Mouse (Mus musculus) heart, postnatal 0 days (tissue): Measurements from ENCODE around the gene Zbtb38. TPM values are rescaled to one million over a fixed set of nuclear protein-coding genes. Genes with fewer than 3 reads are reported as not detected.

Experiments
- ATAC-seq: fragments of 200-750 bp; cut with Nextera tagmentation; 2 replicates; pipeline ENCODE4 v1.8.0; 2017; ENCODE audit warnings: low read depth, moderate number of reproducible peaks, moderate library complexity; ENCODE audit not compliant: insufficient read depth
- DNase-seq: peaks from one replicate; pipeline ENCODE4 v3.0.0-alpha.2; 2016; ENCODE audit warnings: low spot score
- H3K27ac ChIP-seq: fragments of 300-500 bp; sonication (generic); 2 replicates; pipeline ENCODE4 v1.5.1; 2014; ENCODE audit warnings: low read depth, mild to moderate bottlenecking
- H3K27me3 ChIP-seq: fragments of 300-500 bp; sonication (generic); 2 replicates; pipeline ENCODE4 v1.6.1; 2014; ENCODE audit warnings: low read length, mixed read lengths; ENCODE audit not compliant: control insufficient read depth, insufficient read depth
- H3K36me3 ChIP-seq: fragments of 300-500 bp; sonication (generic); replicated peaks from 2 replicates; pipeline ENCODE4 v1.6.1; 2014; ENCODE audit warnings: low read length, mixed read lengths; ENCODE audit not compliant: control insufficient read depth, insufficient read depth
- H3K4me1 ChIP-seq: fragments of 300-500 bp; sonication (generic); 2 replicates; pipeline ENCODE4 v1.6.1; 2014; ENCODE audit warnings: antibody characterized with exemption; ENCODE audit not compliant: control insufficient read depth, insufficient read depth
- H3K4me2 ChIP-seq: fragments of 300-500 bp; sonication (generic); 2 replicates; pipeline ENCODE4 v1.6.1; 2014; ENCODE audit warnings: low read depth, mild to moderate bottlenecking, low read length, moderate library complexity
- H3K4me3 ChIP-seq: fragments of 300-500 bp; sonication (generic); 2 replicates; pipeline ENCODE4 v1.5.1; 2014; ENCODE audit warnings: low read depth, low read length
- H3K9ac ChIP-seq: fragments of 300-500 bp; sonication (generic); replicated peaks from 2 replicates; pipeline ENCODE4 v1.6.1; 2014; ENCODE audit warnings: low read depth, low read length, mixed read lengths
- H3K9me3 ChIP-seq: fragments of 300-500 bp; sonication (generic); replicated peaks from 2 replicates; pipeline ENCODE4 v1.6.1; 2016; ENCODE audit warnings: low read length; ENCODE audit not compliant: control insufficient read depth
- CTCF ChIP-seq: IDR thresholded peaks from 2 replicates; pipeline ENCODE4 v1.5.1; 2016; ENCODE audit warnings: antibody characterized with exemption, control low read depth, low read depth
- EP300 ChIP-seq: IDR thresholded peaks from 2 replicates; pipeline ENCODE4 v1.6.1; 2016; ENCODE audit warnings: antibody characterized with exemption, low read depth
- WGBS: fragments of 180-500 bp; shearing (Covaris S2); extraction: QIAGEN DNeasy Blood & Tissue Kit; methylation state at CpG from one replicate; pipeline ENCODE4 v1.1.7; 2014; 5-methylcytosine and 5-hydroxymethylcytosine counted together
- polyA plus RNA-seq: library from polyadenylated mRNA; unstranded; fragments of >200 nt; fragmentation: Nextera tagmentation; extraction: Ambion mirVana; gene quantifications from 2 replicates; pipeline ENCODE4 v1.2.1, GENCODE M21; 2015
- total RNA-seq: library from RNA; depleted of rRNA; stranded (reverse); fragments of >200 nt; gene quantifications from 2 replicates; pipeline ENCODE4 v1.2.3, GENCODE M21; 2014; ENCODE audit warnings: low replicate concordance

Gene Zbtb38
- total and polyA plus RNA-seq, 2 experiments from 2014 or later = 28.7 to 44.5 TPM

DNA sequence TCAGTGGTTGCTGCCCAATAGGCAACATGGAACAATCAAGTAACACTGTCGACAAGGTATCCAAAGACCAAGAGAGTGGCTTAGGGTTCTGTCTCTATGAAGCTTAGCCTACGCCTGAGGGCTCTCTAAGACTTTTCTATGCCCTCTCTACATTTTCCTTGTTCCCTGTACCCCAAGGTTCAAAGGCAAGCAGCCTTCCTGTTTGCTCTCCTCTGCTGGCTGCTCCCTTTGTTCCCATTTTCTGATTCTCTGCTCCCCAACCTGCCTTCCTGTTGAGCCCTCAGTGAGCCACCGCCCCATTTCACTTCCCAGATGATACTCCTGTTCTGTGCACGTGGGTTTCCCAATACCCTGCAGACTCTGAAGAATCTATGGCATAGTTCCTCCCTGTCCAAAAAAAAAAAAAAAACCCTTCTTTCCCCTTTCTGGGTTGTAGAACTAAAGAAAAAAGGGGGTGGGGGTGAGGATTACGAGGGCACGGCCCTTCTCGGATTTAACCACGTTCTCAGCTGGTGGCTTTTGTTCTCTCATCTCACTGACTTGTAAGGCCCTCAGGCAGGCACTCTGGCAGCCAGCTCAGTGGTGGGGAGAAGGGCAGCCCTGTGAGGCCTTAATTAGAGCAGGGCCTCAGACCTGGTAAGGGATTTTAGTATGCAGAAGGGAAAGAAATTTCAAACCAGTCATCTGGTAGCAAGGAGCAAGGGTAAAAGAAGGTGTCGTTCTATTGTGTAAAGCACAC, 26.9 kb downstream of the Zbtb38 start:
- H3K9ac ChIP-seq = no peak overlapping the region
- peaks cover 18% of the 10 kb centered on the region for H3K4me1 ChIP-seq

DNA sequence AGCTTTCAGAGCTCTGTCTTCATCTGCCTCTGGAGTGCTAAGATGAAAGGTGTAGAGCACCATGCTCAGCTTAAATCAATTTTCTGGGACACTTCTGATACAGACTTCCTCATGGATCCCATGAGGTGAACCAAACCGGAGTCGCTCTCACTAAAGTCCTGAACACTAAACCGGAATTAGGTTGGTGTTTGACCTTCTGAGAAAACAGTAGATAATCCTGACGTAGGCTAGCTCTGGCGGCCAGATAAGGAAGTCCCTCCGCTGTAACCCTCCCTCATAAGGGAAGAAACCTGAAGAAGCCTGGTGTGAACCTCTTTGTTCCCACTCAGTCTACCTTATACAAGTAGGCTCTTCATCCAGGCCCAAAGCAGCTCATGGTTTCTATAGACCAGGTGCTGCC, 29.0 kb downstream of the Zbtb38 start:
- Histone ChIP-seq H3K9ac (no peak overlapping the region), H3K36me3 (no peaks in the 10 kb centered on the region), H3K27ac (no peak overlapping the region), H3K4me2 (no peak overlapping the region), H3K27me3 (no peaks in the 10 kb centered on the region), H3K9me3 (no peaks in the 10 kb centered on the region), H3K4me1 (peaks cover 18% of the 10 kb centered on the region), H3K4me3 (no peak overlapping the region)
- DNase-seq (no peak), ATAC-seq (no peak)
- TF ChIP-seq EP300 (no peak), CTCF (no peak)
- 68% methylated on average over 6 of the region's 6 CpGs for WGBS

More for the DNA sequence above, 26.9 kb downstream of the Zbtb38 start:
- DNase-seq = no peak
- TF ChIP-seq CTCF (no peak), EP300 (no peak)
- H3K27ac ChIP-seq = no peak overlapping the region
- no peak for ATAC-seq
- WGBS = 52% methylated on average over 9 of the region's 9 CpGs
- H3K9me3 ChIP-seq = no peaks in the 10 kb centered on the region
- no peak overlapping the region for H3K4me3 ChIP-seq
- H3K4me2 ChIP-seq = no peak overlapping the region
- no peaks in the 10 kb centered on the region for H3K27me3 ChIP-seq
- H3K36me3 ChIP-seq = no peaks in the 10 kb centered on the region

DNA sequence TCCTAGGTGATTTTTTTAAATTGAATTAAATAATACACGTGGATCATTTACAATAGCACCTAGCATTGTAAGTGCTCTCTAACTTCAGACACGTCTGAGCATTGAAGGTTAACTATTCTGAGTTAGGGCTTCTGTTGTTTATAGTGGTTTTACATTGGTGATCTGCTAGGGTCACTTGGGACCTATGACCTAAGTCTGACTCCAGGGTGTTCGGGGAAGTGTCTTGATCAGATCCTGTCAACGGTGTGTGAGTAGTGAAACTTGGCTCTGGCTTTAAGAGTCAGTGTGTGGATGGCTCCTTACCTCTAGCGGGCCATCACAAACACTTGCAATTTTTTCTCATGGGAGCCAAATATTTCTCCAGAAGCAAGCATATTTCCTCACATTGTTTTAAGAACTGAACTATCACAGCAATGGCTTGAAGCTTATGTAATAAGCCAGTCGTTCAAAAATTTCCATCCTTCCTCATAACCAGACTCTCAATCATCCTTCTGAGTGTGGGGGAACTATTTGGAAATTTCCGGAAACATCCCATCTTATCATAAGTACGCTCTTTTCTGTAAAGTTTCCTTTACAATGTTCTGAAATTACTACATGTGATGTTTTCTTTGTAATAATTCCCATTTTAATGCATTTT, 31.4 kb downstream of the Zbtb38 start:
- no peak overlapping the region for H3K9ac ChIP-seq
- TF ChIP-seq CTCF (no peak), EP300 (no peak)

DNA sequence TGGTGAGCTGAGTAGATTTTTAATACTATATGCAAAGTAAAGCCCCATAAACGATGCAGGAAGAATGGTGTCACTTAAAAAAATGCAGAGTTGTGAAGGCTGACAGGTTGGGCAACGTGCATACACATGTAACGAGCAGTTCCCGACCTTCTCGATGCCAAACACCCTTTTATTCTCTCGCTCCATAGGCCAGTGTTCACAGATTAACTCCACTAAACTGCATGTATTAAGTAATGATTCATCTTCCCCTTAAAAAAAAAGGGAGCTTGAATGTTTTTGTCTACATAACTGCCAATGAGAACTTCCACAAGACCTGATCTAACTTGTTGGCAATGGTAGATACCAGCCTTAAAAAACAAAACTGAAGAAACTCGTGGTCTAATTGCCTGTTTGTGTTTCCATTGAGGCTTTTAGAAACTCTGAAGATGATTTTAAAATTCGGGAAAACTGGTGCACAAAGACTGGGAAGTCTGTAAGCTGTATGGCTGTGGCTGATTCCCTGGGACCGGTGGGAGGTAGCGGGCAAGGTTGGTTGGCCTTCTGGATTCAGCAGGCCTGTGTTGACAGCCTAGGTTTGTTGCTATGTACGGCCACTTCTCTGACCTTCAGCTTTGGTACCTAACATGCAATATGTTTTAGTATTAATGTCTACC, 32.0 kb downstream of the Zbtb38 start:
- peak overlapping the region; percentile 99 for H3K27ac ChIP-seq
- peak overlapping the region; percentile 94; the same call in 1 of the 2 replicates for H3K4me3 ChIP-seq
- TF ChIP-seq CTCF = no peak
- TF ChIP-seq EP300 = no peak
- H3K9ac ChIP-seq = peak overlapping the region; percentile 99; the same call in 1 of the 2 replicates
- ATAC-seq = no peak
- DNase-seq = no peak
- peak overlapping the region; percentile 71 for H3K4me2 ChIP-seq
- H3K27me3 ChIP-seq = no peaks in the 10 kb centered on the region
- WGBS = 42% methylated on average over 11 of the region's 11 CpGs
- peaks cover 10% of the 10 kb centered on the region; the same call in 1 of the 2 replicates for H3K36me3 ChIP-seq
- no peaks in the 10 kb centered on the region for H3K9me3 ChIP-seq
- peaks cover 6% of the 10 kb centered on the region for H3K4me1 ChIP-seq

More for the DNA sequence above, 31.4 kb downstream of the Zbtb38 start:
- no peaks in the 10 kb centered on the region for H3K27me3 ChIP-seq
- peak overlapping the region; percentile 99 for H3K27ac ChIP-seq
- ATAC-seq = no peak
- H3K4me2 ChIP-seq = no peak overlapping the region
- H3K36me3 ChIP-seq = peaks cover 7% of the 10 kb centered on the region; the same call in 1 of the 2 replicates
- H3K4me3 ChIP-seq = no peak overlapping the region
- no peaks in the 10 kb centered on the region for H3K9me3 ChIP-seq
- H3K4me1 ChIP-seq = peaks cover 6% of the 10 kb centered on the region
- WGBS = 46% methylated on average over 8 of the region's 8 CpGs
- DNase-seq = no peak

DNA sequence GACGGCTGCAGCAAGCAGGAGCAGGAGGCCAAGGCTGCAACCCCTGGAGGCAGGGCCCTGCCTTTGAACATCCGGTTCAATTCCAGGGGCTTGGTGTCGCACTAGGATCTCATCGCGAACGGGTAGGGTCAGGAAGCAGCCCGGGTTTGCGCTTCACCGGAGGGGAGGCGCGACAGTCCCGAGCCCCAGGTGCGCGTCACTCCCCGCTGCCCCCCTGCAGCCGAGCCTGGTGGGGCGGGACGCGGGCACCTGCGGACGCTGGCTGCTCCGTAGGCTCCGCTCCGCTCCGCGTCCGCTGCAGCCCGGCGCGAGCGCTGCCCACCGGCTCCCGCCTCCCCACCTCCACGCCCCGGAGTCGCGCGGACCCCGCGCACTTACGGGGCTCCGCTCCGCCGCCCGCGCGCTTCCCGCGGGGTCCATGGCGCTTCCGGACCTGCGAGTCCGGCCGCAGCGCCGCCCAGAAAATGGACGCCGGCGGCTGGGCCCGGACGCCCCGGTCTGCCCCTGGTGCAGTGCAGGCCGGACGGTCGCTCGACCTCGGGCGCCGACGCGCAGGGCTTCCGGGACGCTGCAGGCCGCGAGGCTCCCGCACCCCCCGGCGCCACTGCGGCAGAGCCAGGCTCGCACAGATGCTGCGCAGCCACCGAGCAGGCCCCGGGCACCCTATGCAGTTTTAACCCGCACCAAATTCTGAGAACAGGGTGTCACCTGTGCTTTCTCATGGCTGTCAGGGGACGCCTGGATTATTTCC, 33.0 kb downstream of the Zbtb38 start:
- DNase-seq = peak; percentile 70
- peaks cover 10% of the 10 kb centered on the region; the same call in 1 of the 2 replicates for H3K36me3 ChIP-seq
- no peak for TF ChIP-seq EP300
- TF ChIP-seq CTCF = no peak
- H3K27me3 ChIP-seq = no peaks in the 10 kb centered on the region
- H3K4me3 ChIP-seq = peak overlapping the region; percentile 94
- under 1% methylated on average over 59 of the region's 85 CpGs for WGBS
- peak overlapping the region; percentile 99 for H3K9ac ChIP-seq
- peak overlapping the region; percentile 71 for H3K4me2 ChIP-seq
- peaks cover 7% of the 10 kb centered on the region for H3K4me1 ChIP-seq
- peak overlapping the region; percentile 99 for H3K27ac ChIP-seq
- peak; percentile 87 for ATAC-seq
- no peaks in the 10 kb centered on the region for H3K9me3 ChIP-seq
